Mouse (Mus musculus): ENCODE measurements around the gene Smim5. TPM values are rescaled to one million over a fixed set of nuclear protein-coding genes. Genes with fewer than 3 reads are reported as not detected.

Smim5 gene
- polyA plus RNA-seq, 1 experiment, result not detected

GRCm38 (mm10) chr11:115919073-115919472 is 19.3 kb downstream of the Smim5 start:
- Histone ChIP-seq H3K27ac (ENCODE audit: insufficient read depth, low read length) (no peak overlapping the region), H3K4me3 (ENCODE audit: insufficient read depth, low read length) (no peak overlapping the region), H3K4me1 (ENCODE audit: control insufficient read depth, insufficient read depth, low read length) (no peaks in the 10 kb centered on the region)
- TF ChIP-seq CTCF (IDR thresholded peaks at IDR 0.05; ENCODE audit: borderline replicate concordance, insufficient read depth, low read length), result no peak
- TF ChIP-seq POLR2A (IDR thresholded peaks at IDR 0.05; ENCODE audit: low read depth, low read length), result no peak

GRCm38 (mm10) chr11:115920110-115920818 is 20.5 kb downstream of the Smim5 start:
- TF ChIP-seq CTCF (IDR thresholded peaks at IDR 0.05; ENCODE audit: borderline replicate concordance, insufficient read depth, low read length) (0 out of 2 replicates have a peak, but pooled peaks have one; percentile 2), POLR2A (IDR thresholded peaks at IDR 0.05; ENCODE audit: low read depth, low read length) (no peak)
- no peaks in the 10 kb centered on the region for H3K4me1 ChIP-seq (ENCODE audit: control insufficient read depth, insufficient read depth, low read length)
- H3K4me3 ChIP-seq (ENCODE audit: insufficient read depth, low read length), result no peak overlapping the region
- H3K27ac ChIP-seq (ENCODE audit: insufficient read depth, low read length), result no peak overlapping the region

- Histone ChIP-seq H3K4me3 (ENCODE audit: insufficient read depth, low read length) (no peak overlapping the region), H3K27ac (ENCODE audit: insufficient read depth, low read length) (no peak overlapping the region), H3K4me1 (ENCODE audit: control insufficient read depth, insufficient read depth, low read length) (no peaks in the 10 kb centered on the region)
- TF ChIP-seq POLR2A (IDR thresholded peaks at IDR 0.05; ENCODE audit: low read depth, low read length), result no peak
- TF ChIP-seq CTCF (IDR thresholded peaks at IDR 0.05; ENCODE audit: borderline replicate concordance, insufficient read depth, low read length), result no peak
Observed at GRCm38 (mm10) chr11:115921986-115922385, 22.2 kb downstream of the Smim5 start.

- H3K4me1 ChIP-seq (ENCODE audit: control insufficient read depth, insufficient read depth, low read length), result no peaks in the 10 kb centered on the region
- no peak overlapping the region for H3K27ac ChIP-seq (ENCODE audit: insufficient read depth, low read length)
- TF ChIP-seq CTCF (IDR thresholded peaks at IDR 0.05; ENCODE audit: borderline replicate concordance, insufficient read depth, low read length) (no peak), POLR2A (IDR thresholded peaks at IDR 0.05; ENCODE audit: low read depth, low read length) (no peak)
- H3K4me3 ChIP-seq (ENCODE audit: insufficient read depth, low read length), result no peak overlapping the region
Observed at GRCm38 (mm10) chr11:115929031-115929430, 29.3 kb downstream of the Smim5 start.

- TF ChIP-seq CTCF (IDR thresholded peaks at IDR 0.05; ENCODE audit: borderline replicate concordance, insufficient read depth, low read length) (no peak), POLR2A (IDR thresholded peaks at IDR 0.05; ENCODE audit: low read depth, low read length) (no peak)
- Histone ChIP-seq H3K4me3 (ENCODE audit: insufficient read depth, low read length) (no peak overlapping the region), H3K4me1 (ENCODE audit: control insufficient read depth, insufficient read depth, low read length) (no peaks in the 10 kb centered on the region), H3K27ac (ENCODE audit: insufficient read depth, low read length) (no peak overlapping the region)
Observed at GRCm38 (mm10) chr11:115929818-115930217, 30.1 kb downstream of the Smim5 start.

GRCm38 (mm10) chr11:115931235-115931634 is 31.5 kb downstream of the Smim5 start:
- no peak overlapping the region for H3K4me3 ChIP-seq (ENCODE audit: insufficient read depth, low read length)
- TF ChIP-seq POLR2A (IDR thresholded peaks at IDR 0.05; ENCODE audit: low read depth, low read length), result no peak
- no peak for TF ChIP-seq CTCF (IDR thresholded peaks at IDR 0.05; ENCODE audit: borderline replicate concordance, insufficient read depth, low read length)
- H3K4me1 ChIP-seq (ENCODE audit: control insufficient read depth, insufficient read depth, low read length), result no peaks in the 10 kb centered on the region
- no peak overlapping the region for H3K27ac ChIP-seq (ENCODE audit: insufficient read depth, low read length)

- no peak for TF ChIP-seq CTCF (IDR thresholded peaks at IDR 0.05; ENCODE audit: borderline replicate concordance, insufficient read depth, low read length)
- TF ChIP-seq POLR2A (IDR thresholded peaks at IDR 0.05; ENCODE audit: low read depth, low read length), result peak; percentile 67; the same call in 1 of the 2 replicates
- Histone ChIP-seq H3K4me3 (ENCODE audit: insufficient read depth, low read length) (peak within 1 kb of the TSS; percentile 99), H3K27ac (ENCODE audit: insufficient read depth, low read length) (peak within 1 kb of the TSS; percentile 36; the same call in 1 of the 2 replicates), H3K4me1 (ENCODE audit: control insufficient read depth, insufficient read depth, low read length) (no peaks in the 10 kb centered on the region)
Observed at GRCm38 (mm10) chr11:115933108-115933746, 33.5 kb downstream of the Smim5 start, which contains the start of the genes Sap30bp and Recql5. Sap30bp (plus strand) TSS chr11:115933282. Recql5 (minus strand) TSS chr11:115933477.

- no peak for TF ChIP-seq CTCF (IDR thresholded peaks at IDR 0.05; ENCODE audit: borderline replicate concordance, insufficient read depth, low read length)
- no peak for TF ChIP-seq POLR2A (IDR thresholded peaks at IDR 0.05; ENCODE audit: low read depth, low read length)
- H3K27ac ChIP-seq (ENCODE audit: insufficient read depth, low read length), result peak overlapping the region; percentile 23; the same call in 1 of the 2 replicates
- no peaks in the 10 kb centered on the region for H3K4me1 ChIP-seq (ENCODE audit: control insufficient read depth, insufficient read depth, low read length)
- peak overlapping the region; percentile 92 for H3K4me3 ChIP-seq (ENCODE audit: insufficient read depth, low read length)
Observed at GRCm38 (mm10) chr11:115933747-115934110, 34.0 kb downstream of the Smim5 start.

- H3K4me3 ChIP-seq (ENCODE audit: insufficient read depth, low read length), result no peak overlapping the region
- H3K4me1 ChIP-seq (ENCODE audit: control insufficient read depth, insufficient read depth, low read length), result no peaks in the 10 kb centered on the region
- no peak overlapping the region for H3K27ac ChIP-seq (ENCODE audit: insufficient read depth, low read length)
- TF ChIP-seq CTCF (IDR thresholded peaks at IDR 0.05; ENCODE audit: borderline replicate concordance, insufficient read depth, low read length) (no peak), POLR2A (IDR thresholded peaks at IDR 0.05; ENCODE audit: low read depth, low read length) (no peak)
Observed at GRCm38 (mm10) chr11:115939690-115940329, 40.0 kb downstream of the Smim5 start.

Measured in embryonic fibroblast, embryonic 13.5 days (primary cell).